Mouse (Mus musculus) large intestine, adult 2 months (tissue): ENCODE measurements around the gene Slc8a3. TPM values are rescaled to one million over a fixed set of nuclear protein-coding genes. Genes with fewer than 3 reads are reported as not detected.

Source experiments
- DNase-seq: peaks from one replicate; pipeline ENCODE4 v3.0.0-alpha.2; 2012; ENCODE audit warnings: low read depth, low spot score
- WGBS: fragments of 180-500 bp; shearing (Covaris S2); methylation state at CpG from one replicate; pipeline ENCODE4 v1.1.7; 2018; 5-methylcytosine and 5-hydroxymethylcytosine counted together
- polyA plus RNA-seq: library from polyadenylated mRNA; depleted of rRNA; stranded (reverse); fragments of >200 nt; gene quantifications from 2 replicates; pipeline ENCODE4 v1.2.3, GENCODE M21; 2012

Gene Slc8a3
- polyA plus RNA-seq, 1 experiment = 0.36 TPM

DNA sequence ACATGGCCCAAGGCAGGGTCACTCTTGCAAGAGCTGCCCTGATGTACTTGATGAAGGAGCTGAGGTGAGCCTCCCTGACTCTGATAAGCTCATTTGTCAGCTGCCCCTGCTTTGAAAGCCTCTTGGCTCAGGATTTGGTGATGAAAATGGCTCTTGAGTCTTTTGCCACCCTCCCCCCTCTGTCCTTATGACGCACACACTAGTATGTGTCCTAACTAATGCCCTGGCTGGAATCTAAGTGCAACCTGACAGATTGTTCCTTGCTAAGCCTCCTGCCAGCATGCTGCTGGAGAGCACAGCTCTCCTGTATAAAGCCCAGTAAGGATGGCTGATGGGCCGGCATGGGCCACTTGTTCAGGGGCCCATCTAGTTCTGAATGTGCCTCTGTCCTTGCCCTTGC, 91.3 kb downstream of the Slc8a3 start:
- 94% methylated on average over 2 of the region's 2 CpGs for WGBS

DNA sequence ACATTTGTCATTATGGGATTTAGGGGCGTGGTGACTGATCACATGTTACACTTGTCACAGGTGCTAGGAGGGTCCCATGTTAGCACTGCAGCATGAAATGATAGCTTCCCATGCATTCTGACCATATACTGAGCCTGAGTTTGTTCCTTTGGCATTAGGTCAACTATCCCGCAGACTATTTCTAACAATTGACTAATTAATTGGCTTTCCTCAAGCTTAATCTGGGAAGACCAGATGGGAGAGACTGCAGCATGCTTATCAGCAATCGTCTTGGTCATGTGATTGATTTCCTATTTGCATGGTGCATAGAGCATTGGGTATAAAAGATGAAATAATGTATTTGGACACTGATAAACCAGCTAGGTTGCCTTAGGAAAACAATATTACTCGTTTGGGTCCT, 91.9 kb downstream of the Slc8a3 start:
- DNase-seq = no peak
- WGBS = 72% methylated on average over 4 of the region's 4 CpGs

More for the DNA sequence above, 91.3 kb downstream of the Slc8a3 start:
- no peak for DNase-seq

DNA sequence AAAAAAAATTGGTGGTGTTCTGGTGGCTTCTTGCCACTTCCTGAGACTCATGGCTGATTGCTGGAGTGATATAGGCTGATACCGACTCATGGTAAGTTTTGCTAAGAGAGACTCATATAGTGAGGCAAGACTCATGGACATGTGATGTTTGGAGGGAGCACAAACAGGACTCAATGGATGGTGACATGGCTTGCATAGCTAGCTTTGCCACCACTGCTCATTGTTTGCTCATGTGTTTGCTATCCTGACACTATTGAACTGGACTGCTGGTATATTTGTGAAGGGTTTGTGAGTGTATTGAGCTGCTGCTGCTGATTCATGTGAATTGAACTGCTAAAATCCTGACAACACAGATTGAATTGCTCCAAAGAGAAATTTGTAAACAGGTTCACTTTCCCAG, 95.8 kb downstream of the Slc8a3 start:
- 88% methylated on average over 1 of the region's 1 CpGs for WGBS
- no peak for DNase-seq

DNA sequence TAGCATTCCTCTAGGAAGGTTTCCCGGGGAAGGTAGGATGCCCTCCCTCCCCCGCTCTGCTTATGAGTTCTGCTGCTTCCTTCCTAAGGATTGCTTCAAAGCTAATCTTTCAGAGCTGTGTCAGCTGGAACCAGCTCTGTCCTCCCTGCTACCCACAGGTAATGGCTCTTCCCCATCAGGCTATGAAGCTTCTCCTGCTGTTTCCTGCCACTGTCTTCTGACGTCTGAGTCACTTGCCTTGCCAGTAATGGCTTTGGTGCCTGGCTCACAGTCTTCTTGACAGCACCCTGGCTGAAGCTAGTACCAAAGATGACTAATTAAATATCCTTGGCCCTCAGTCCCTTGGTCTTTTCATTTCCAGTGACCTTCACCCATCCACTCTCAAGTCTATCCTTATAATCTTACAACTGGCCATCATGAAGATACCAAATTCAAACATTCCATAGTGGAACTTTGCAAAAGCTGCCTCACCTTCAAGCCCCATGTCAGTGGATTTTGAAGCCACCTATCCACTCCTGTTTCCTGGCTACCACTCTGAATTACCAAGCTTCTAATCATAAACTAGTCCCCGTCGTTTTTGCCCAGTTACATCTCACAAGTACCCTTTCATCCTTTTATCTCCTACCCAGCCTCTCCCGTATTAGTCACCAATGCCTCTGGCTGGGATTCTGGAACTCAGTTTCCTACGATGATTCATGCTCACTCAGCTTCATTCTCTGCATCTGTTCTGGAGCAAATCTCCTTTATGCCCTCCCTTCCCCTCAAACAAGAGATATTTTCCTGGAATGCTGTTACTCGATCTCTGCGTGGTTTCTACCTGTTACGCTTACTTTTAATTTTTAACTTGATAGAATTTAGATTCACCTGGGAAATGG, 97.3 kb downstream of the Slc8a3 start:
- DNase-seq = no peak
- 79% methylated on average over 10 of the region's 10 CpGs for WGBS

DNA sequence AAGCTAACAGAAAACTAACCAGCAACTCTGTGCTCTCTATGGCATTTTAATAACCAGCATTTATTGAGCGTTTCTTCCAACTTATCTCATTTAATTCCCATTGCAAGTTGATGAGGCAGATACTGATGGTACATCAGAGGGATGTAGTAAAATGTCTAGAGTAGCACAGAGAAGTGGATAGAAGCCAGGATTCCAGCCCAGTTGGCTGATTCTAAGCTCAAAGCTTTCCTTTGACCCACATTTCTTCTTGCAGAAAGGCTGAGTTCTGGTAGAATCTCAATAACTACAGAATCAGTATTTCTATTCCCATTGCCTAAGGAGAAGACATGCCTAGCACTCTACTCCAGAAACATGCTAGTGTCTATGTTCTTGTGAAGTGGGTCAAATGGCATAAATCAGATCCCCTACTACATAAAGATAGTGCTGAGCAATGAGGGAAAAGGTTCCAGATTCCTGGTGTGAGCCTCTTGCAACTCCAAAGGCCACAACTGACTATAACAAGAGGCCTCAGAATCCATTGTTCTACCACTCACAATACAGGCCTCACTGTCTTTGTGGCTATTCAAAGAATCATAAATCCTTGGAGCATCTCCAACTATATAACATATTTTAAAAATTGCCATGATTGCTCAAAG, 99.1 kb downstream of the Slc8a3 start:
- DNase-seq = no peak
- WGBS = 69% methylated on average over 1 of the region's 1 CpGs

DNA sequence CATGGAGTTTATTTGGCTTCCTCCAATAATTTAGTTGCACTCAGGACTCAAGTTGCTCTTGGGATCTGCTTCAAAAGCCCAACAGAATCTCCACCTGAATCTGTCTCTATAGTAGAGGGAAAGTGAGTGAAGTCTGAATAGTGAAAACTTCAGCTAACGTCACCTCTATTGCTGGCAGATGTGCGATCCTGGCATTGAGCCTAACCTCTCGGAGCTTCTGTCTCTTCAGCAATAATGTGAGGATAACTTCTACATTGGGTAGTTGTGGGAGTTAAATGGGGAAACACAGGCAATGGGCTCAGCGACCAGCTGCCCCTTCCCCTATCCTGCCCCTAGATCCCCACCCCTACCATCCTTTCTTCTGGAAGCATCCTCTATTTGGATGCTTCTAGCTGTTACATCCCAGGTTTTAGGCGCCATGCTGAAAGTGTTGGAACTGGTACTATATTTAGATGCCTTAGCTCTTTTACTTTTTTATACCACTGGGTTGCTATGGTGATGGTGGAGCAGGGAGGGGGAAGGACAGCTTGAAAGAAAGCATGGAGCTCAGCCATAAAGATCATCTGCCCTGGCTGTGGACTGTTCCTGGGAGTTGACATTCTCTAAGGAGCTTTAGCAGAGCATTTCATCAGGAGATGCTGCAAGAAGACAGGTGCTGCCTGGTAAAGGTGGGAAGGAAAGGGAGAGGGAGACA, 105.1 kb downstream of the Slc8a3 start:
- DNase-seq = no peak
- WGBS = 55% methylated on average over 5 of the region's 5 CpGs

DNA sequence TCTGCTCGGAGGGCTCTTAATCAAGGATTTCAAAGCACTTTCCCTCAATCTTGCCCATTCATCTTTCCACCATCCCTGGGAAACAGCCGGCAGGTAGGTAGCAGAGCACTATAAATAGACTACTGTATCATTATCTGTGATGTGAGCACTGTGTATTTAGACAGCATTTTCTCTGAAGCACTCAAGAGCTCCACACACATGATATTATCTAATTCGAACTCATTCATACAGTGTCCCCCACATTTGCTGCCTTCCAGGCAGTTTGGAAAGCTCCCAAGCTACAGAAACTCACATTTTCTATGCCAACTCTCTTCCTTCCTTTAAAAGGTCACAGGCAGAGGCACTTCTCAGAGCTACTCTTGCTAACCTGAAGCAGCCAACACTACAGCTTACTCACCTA, 106.4 kb downstream of the Slc8a3 start:
- WGBS = 64% methylated on average over 3 of the region's 3 CpGs
- DNase-seq = no peak

DNA sequence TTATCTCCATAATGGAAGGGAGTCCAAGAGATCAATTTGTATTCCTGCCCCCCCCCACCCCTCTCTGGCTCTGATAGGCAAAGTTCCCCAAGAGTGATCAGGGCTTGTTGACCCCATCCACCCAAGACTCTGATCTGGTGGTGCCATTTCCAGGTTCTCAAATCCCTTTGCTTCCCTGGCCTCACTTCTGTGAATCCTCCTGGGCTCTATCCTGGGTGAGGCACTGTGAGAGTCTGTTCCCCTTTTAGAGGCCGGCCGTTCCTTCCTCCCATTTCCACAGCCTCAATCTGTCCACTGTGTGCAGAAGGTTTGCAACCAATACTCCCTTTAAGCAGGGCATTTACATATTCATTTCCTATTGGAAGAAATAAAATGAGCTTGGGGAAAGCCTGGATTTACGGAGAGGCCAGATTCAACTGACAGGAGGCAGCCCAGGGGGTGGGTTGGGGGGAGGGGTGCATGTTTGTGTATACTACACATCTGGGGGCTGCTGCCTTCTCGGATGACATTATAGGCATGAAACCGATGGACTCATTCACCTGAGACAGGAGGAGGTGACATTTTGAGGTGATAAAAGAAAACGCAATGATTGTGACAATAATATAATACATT, 106.9 kb downstream of the Slc8a3 start:
- DNase-seq = no peak
- WGBS = 39% methylated on average over 6 of the region's 6 CpGs

DNA sequence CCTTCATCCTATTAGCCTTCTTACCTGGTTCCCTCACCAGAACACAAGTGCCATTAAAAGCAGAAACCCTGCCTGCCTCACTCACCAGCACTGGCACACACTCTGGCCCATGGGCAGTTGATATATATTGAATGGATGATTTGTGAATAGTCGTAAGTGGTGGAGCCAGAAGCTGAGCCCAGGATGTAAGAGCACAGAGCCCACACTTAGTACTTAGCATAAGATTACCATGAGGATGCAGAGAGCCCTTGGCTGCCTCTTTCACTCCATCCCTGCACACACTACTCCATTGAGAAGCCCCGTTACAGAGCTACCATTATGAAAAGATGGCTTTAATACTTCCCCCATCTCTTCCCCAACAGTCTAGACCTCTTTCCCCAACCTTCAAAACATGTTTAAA, 108.1 kb downstream of the Slc8a3 start:
- 74% methylated on average over 2 of the region's 2 CpGs for WGBS
- DNase-seq = no peak

DNA sequence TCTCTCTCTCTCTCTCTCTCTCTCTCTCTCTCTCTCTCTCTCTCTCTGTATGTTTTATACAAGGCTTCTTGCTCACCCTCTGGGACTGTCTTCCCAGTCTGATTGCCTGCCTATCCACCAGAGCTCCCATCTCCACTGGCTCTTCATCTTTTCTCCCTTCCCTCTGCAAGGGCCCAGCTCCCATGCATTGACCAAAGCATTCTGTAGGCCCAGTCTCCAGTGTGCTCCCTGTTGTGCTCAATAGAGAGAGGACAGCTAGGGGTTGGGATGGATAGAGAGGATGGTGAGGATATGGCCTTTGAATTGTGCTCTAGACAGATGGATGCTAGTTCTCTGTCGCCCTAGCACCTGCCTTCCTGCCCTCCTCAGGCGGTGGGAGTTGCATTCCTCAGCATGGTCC, 109.7 kb downstream of the Slc8a3 start:
- DNase-seq = no peak
- 69% methylated on average over 2 of the region's 2 CpGs for WGBS

DNA sequence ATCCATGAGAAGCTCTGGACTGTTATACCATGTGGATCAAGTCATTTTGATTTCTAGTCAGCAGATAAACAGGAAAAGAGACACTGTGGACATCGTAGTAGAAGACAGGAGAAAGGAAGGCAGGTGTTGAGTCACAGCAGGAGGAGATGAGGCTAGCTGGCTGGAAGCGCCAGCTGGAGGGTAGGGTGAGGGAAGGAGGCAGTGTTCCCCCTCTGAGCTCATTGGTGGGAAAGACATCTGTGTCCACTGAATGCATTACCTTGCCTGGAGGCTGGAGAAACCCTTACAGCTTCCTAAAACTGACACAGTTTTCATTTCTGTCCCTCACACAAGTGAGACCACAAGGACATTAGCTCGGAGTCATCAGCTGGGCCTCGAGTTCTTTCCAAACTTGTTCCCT, 113.6 kb downstream of the Slc8a3 start:
- WGBS = 68% methylated on average over 4 of the region's 4 CpGs

DNA sequence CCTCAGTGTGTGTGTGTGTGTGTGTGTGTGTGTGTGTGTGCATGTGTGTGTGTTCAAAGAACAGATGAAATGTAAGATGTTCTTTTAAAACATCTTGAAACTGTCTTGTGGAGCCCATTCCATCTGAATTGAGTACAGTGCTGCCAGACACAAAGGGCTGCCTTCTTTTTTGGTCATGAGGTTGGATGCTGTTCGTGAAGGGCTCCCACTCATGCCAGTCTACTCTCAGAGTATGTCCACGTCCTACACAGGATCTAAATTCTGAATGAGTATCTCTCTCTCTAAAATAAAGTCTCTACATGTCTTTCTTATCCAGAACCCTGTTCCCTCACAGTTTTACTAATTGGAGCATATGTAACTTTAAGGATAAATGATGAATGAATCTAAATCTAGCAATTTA, 124.4 kb downstream of the Slc8a3 start:
- 43% methylated on average over 2 of the region's 2 CpGs for WGBS
- no peak for DNase-seq

More for the DNA sequence above, 113.6 kb downstream of the Slc8a3 start:
- no peak for DNase-seq

DNA sequence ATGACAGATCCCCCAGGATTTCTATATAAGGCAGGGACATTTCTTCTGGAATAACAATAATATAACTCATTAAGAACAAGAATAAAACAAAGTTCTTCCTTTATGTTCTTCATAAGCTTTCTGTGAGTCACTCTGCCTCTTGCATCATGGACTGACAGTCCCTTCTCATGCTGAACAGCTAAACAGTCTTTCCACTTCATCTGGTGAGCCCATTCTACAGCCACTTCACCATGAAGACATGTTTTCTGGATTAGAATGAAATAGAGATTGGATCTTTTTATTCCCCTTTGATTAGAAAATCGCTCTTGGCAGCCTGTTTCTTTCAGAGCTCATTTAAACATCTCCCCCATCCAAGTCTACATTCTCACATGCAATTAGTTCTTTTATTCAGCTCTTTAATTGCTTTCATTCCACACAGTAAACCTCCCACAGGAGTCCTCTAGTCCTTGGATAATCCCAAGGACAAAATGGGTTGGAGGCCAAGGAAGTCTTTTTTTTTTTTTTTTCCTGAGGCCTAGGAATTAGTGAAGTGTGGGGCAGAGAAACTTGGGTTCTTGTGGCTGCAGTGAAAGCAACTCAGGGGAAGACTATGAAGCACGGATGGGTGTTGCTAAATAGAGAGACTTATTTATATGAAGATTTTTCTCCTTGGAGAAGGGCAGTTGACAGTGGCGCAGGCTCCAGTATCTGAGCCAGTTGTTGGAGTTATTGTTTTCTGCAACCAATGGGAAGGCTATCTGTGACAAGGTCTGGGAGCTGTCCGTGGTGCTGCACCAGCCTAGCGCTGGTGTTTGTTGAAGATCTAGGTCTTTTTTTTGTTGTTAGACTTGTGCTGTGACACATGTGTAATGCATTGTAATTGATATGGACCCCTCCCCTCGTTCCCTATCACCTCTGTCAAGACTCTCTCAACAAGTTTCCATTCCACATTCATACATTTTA, 127.1 kb downstream of the Slc8a3 start:
- 22% methylated on average over 6 of the region's 6 CpGs for WGBS
- no peak for DNase-seq

DNA sequence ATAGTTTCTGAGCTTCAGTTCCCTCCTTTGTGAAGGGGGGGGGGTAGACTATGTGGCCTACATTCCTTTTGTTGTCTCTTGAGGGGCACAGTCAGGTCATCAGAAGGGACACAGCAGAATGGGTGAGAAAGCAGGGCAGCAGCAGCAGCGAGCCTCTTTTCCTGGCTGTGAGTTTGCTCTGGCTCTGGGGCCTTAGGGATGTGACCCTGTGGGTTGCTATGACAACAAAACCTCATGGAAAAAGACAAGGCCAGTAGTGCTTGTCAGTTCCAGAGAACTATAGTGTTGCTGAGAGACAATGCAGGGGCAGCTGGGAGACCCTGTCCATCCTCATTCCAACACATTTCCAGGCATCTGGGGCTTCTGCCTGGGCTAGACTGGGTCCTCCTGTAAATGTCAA, 129.8 kb downstream of the Slc8a3 start:
- no peak for DNase-seq
- 19% methylated on average over 1 of the region's 1 CpGs for WGBS

DNA sequence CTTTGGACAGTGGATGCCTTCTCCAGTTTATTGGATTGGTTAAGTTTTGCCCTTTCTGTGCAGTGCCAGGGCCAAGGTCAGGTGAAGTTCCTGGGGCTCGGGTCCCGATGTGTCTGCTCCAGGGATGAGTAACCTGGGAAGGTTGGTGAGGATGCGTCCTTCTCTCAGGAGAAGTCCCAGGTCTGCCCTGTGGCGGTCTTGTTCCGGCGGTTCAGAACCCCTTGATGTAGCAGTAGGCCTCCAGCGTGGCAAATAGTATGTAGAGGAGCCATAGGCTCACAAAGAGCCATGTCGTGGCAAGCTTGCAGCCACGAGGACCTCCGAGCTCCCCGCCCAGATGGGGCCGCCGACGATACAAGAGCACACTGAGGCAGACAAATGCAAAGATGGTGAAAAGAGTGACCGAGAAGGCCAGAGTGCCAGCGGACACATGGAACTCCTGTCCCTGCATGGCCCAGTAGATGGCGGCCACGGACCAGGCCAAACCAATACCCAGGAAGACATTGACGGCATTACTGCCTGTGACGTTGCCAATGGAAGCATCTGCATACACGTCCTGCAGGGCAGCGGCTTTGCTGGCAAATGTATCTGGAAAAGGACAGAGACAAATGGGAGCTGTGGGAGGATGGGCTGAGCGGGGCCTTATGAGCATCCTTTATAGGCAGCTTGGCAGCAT, 133.6 kb downstream of the Slc8a3 start:
- 26% methylated on average over 23 of the region's 23 CpGs for WGBS
- no peak for DNase-seq

DNA sequence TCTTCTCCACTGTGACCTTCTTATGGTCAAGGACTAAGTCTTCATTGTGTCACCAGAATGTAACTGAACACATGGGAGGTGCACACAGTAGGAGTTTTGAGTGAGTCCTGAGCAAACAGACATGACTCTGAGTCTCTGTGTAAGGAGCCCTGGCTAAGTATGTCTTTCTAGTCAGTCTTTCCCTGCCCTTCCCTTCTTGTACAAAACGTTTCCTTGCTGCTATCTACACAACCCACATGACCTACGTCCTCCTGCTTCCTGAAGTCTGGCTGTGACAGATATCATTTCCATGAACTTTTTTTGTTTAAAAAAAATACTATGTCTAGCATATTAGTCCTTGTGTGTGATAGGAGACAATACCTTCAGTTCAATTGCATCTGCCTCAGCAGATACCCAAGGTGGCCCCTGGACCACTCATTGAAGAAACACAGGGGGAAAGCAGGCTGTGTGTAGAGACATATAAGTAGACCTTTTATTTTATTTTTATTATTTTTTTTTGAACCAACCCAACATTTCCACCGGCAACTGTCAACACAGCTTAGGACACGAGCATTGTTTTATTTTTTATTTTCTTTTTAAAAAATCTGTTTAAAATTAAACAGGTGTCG, 135.4 kb downstream of the Slc8a3 start:
- DNase-seq = no peak
- 59% methylated on average over 5 of the region's 5 CpGs for whole genome bisulfite sequencing

DNA sequence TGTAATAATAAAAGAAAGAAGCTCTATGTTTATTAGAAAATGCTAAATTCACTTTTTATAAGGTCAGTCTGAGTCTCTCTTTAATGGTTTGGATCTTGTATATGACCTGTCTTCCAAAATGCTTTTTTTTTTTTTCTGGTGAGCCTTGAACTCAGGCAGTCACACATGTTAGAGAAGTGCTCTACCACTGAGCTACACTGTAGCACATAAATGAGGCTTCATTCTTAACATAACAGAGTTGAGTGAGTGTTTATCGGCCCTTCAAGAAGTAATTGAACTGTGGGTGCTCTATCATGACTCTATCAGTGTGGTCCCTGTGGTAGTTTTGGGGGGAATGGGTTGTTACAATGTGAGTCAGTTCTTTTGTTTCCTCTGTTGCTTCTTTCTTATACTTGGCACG, 139.0 kb downstream of the Slc8a3 start:
- 83% methylated on average over 2 of the region's 2 CpGs for WGBS

DNA sequence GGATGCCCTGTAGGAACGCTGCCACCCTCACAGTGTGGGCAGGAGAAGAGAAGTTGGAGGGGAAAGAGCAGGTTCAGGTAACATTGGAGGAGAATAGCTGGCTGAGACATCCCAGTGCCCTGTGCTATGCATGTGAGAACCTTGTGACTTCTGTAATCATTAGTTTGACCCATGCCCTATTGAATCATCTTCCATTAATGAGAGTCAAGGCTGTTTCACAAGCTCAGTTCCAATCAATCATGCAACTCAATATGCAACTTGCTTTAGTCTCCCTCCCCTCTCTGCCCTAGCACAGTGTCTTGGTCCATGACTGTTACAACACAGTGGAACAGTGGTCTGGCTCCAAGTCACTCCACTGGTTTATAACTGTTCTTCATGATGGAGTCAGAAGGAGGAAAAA, 143.3 kb downstream of the Slc8a3 start:
- WGBS = 73% methylated on average over 1 of the region's 1 CpGs
- DNase-seq = no peak

More for the DNA sequence above, 139.0 kb downstream of the Slc8a3 start:
- DNase-seq = no peak
